Mouse (Mus musculus): ENCODE measurements around the gene Actl11. TPM values are rescaled to one million over a fixed set of nuclear protein-coding genes. Genes with fewer than 3 reads are reported as not detected.

Gene Actl11
- polyA plus RNA-seq, 1 experiment from 2014 or later, result not detected

DNA sequence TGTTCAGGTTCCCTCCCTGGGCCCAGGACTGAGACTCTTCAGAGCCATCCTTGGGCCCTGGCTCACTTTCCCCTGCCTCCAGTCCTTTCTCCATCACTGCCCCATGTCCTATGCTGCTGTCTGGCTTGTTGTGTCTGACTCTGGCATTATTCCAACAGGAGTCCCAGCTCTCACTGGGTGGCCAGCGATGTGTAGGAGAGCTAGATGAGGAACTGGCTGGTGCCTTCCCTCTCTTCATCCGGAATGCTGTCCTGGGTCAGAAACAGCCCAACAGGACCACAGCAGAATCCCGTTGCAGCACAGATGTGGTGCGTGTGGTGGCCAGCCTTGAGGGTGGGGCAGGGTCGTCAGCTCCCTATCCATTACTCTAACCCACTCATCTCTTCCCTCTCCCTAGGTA is 42.0 kb downstream of the Actl11 start:
- H3K27ac ChIP-seq, result no peak overlapping the region
- WGBS, result 91% methylated on average over 5 of the region's 5 CpGs
- no peaks in the 10 kb centered on the region for H3K9me3 ChIP-seq
- no peaks in the 10 kb centered on the region; the same call in 1 of the 2 replicates for H3K4me1 ChIP-seq
- no peaks in the 10 kb centered on the region for H3K27me3 ChIP-seq (ENCODE audit: poor library complexity, severe bottlenecking)
- H3K36me3 ChIP-seq (replicated peaks), result peaks cover 79% of the 10 kb centered on the region
- DNase-seq (ENCODE audit: extremely low spot score, low spot score), result no peak
- no peak overlapping the region for H3K4me3 ChIP-seq

DNA sequence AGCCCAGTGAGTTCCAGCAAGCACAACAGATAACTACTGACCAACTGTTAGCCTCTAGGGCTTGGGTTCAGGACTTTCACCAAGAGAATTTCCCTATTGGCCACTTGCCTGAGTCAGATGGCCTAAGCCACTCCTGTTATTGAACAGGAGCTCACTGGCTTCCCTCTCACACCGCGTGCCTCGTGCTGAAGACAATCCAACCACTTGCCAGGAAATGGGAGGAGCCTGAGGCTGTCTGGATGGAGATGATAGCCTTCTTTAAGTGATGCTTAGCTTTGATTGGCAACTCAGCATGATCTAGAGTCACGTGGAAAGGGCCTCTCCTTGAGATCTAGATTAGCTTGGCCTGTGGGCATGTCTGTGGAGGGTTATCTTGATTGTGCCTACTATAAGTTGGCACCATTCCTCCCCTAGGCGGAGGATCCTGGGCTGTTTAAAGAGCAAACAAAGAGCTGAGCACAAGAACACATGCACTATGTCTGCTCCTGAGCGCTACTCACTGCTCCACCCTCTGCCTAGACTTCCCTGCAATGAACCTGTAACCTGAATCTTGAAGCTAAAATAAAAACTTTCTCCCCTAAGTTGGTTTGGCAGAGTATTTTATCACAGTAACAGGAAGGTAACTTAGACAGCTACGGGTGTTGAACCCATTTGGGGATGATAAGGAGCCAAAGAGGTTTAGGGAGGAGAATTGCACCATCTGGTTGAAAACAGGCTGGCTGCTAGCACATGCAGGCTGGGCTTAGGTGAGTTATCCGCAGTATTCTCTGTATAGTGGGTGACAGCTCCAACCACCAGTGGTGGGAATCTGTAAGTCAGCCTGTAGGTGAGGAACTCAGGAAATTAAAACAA is 43.6 kb downstream of the Actl11 start:
- H3K36me3 ChIP-seq (replicated peaks), result peaks cover 63% of the 10 kb centered on the region
- H3K4me1 ChIP-seq, result no peaks in the 10 kb centered on the region; the same call in none of the 2 replicates
- H3K27me3 ChIP-seq (ENCODE audit: poor library complexity, severe bottlenecking), result no peaks in the 10 kb centered on the region
- no peak for DNase-seq (ENCODE audit: extremely low spot score, low spot score)
- H3K27ac ChIP-seq, result 0 out of 2 replicates have a peak overlapping the region, but pooled peaks have one; percentile 12
- 86% methylated on average over 8 of the region's 8 CpGs for WGBS
- no peak overlapping the region for H3K4me3 ChIP-seq
- H3K9me3 ChIP-seq, result no peaks in the 10 kb centered on the region

- H3K36me3 ChIP-seq (replicated peaks), result peaks cover 39% of the 10 kb centered on the region
- H3K4me3 ChIP-seq, result no peak overlapping the region
- 85% methylated on average over 10 of the region's 10 CpGs for WGBS
- peaks cover 3% of the 10 kb centered on the region for H3K4me1 ChIP-seq
- no peak overlapping the region for H3K27ac ChIP-seq
- DNase-seq (ENCODE audit: extremely low spot score, low spot score), result no peak
- H3K27me3 ChIP-seq (ENCODE audit: poor library complexity, severe bottlenecking), result no peaks in the 10 kb centered on the region
- H3K9me3 ChIP-seq, result no peaks in the 10 kb centered on the region
Measured at GRCm38 (mm10) chr9:107974491-107975171, 46.4 kb downstream of the Actl11 start.

- H3K36me3 ChIP-seq (replicated peaks), result peaks cover 28% of the 10 kb centered on the region
- no peaks in the 10 kb centered on the region for H3K27me3 ChIP-seq (ENCODE audit: poor library complexity, severe bottlenecking)
- H3K27ac ChIP-seq, result peak within 1 kb of the TSS; percentile 54
- peak within 1 kb of the TSS; percentile 29 for H3K4me3 ChIP-seq
- DNase-seq (ENCODE audit: extremely low spot score, low spot score), result no peak
- H3K9me3 ChIP-seq, result no peaks in the 10 kb centered on the region
- WGBS, result 74% methylated on average over 12 of the region's 12 CpGs
- H3K4me1 ChIP-seq, result peaks cover 6% of the 10 kb centered on the region
Measured at GRCm38 (mm10) chr9:107975399-107976386, 47.4 kb downstream of the Actl11 start, which contains the start of gene Uba7. Gene Uba7 (plus strand): TSS chr9:107975505.

DNA sequence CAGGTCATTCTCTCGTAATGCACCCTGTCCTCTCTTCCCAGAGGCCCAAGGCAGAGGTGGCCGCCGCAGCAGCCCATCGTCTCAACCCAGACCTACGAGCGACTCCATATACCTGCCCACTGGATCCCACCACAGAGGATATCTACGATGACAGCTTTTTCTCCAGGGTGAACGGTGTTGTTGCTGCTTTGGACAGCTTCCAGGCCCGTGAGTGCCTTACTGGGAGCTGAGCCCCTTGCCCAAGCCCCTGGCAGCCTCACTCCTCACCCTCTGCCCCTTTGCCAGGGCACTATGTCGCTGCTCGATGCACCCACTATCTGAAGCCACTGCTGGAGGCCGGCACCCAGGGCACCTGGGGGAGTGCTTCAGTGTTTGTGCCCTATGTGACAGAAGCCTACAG is 50.5 kb downstream of the Actl11 start:
- H3K27ac ChIP-seq, result peak overlapping the region; percentile 17
- peaks cover 38% of the 10 kb centered on the region for H3K4me1 ChIP-seq
- peaks cover 11% of the 10 kb centered on the region for H3K27me3 ChIP-seq (ENCODE audit: poor library complexity, severe bottlenecking)
- DNase-seq (ENCODE audit: extremely low spot score, low spot score), result no peak
- H3K36me3 ChIP-seq (replicated peaks), result no peaks in the 10 kb centered on the region
- 89% methylated on average over 12 of the region's 12 CpGs for WGBS
- no peaks in the 10 kb centered on the region for H3K9me3 ChIP-seq
- no peak overlapping the region for H3K4me3 ChIP-seq

Other genes starting within 250 kb of the Actl11 start
- gene Gnat1, start 248.8 kb upstream of the Actl11 start, polyA plus RNA-seq (2016; fragmentation: Nextera tagmentation; extraction: Ambion mirVana), result 3.9 and 4.1 TPM in 2 replicates
- 10.0 and 11.2 TPM in 2 replicates for gene Sema3f, start 218.0 kb upstream of the Actl11 start, polyA plus RNA-seq (2016; fragmentation: Nextera tagmentation; extraction: Ambion mirVana)
- 185 and 192 TPM in 2 replicates for gene Rbm5, start 157.5 kb upstream of the Actl11 start, polyA plus RNA-seq (2016; fragmentation: Nextera tagmentation; extraction: Ambion mirVana)
- 112 and 114 TPM in 2 replicates for gene Rbm6, start 55.2 kb upstream of the Actl11 start, polyA plus RNA-seq (2016; fragmentation: Nextera tagmentation; extraction: Ambion mirVana)
- gene Mon1a, start 40.3 kb upstream of the Actl11 start, polyA plus RNA-seq (2016; fragmentation: Nextera tagmentation; extraction: Ambion mirVana), result 12.2 and 12.5 TPM in 2 replicates
- 0.49 and 0.60 TPM in 2 replicates for gene Mst1r, start 21.6 kb upstream of the Actl11 start, polyA plus RNA-seq (2016; fragmentation: Nextera tagmentation; extraction: Ambion mirVana)
- gene Camkv, start 7.2 kb downstream of the Actl11 start, polyA plus RNA-seq (2016; fragmentation: Nextera tagmentation; extraction: Ambion mirVana), result 17.5 and 18.6 TPM in 2 replicates
- gene Traip, start 21.7 kb downstream of the Actl11 start, polyA plus RNA-seq (2016; fragmentation: Nextera tagmentation; extraction: Ambion mirVana), result 40.8 and 46.3 TPM in 2 replicates
- gene Uba7, start 47.0 kb downstream of the Actl11 start, polyA plus RNA-seq (2016; fragmentation: Nextera tagmentation; extraction: Ambion mirVana), result 6.8 and 10.0 TPM in 2 replicates
- 0.92 and 1.4 TPM in 2 replicates for gene Gm20661, start 54.6 kb downstream of the Actl11 start, polyA plus RNA-seq (2016; fragmentation: Nextera tagmentation; extraction: Ambion mirVana)
- gene Inka1, start 57.4 kb downstream of the Actl11 start, polyA plus RNA-seq (2016; fragmentation: Nextera tagmentation; extraction: Ambion mirVana), result 35.0 TPM in 2 replicates
- 1.7 and 2.7 TPM in 2 replicates for gene Cdhr4, start 64.0 kb downstream of the Actl11 start, polyA plus RNA-seq (2016; fragmentation: Nextera tagmentation; extraction: Ambion mirVana)
- gene Gm20662, start 67.9 kb downstream of the Actl11 start, polyA plus RNA-seq (2016; fragmentation: Nextera tagmentation; extraction: Ambion mirVana), result not detected in 2 replicates
- 50.8 and 53.0 TPM in 2 replicates for gene Ip6k1, start 74.0 kb downstream of the Actl11 start, polyA plus RNA-seq (2016; fragmentation: Nextera tagmentation; extraction: Ambion mirVana)
- gene Gmppb, start 120.8 kb downstream of the Actl11 start, polyA plus RNA-seq (2016; fragmentation: Nextera tagmentation; extraction: Ambion mirVana), result 25.5 and 27.9 TPM in 2 replicates
- gene Amigo3, start 124.7 kb downstream of the Actl11 start, polyA plus RNA-seq (2016; fragmentation: Nextera tagmentation; extraction: Ambion mirVana), result 2.3 and 3.4 TPM in 2 replicates
- gene Mst1, start 152.0 kb downstream of the Actl11 start, polyA plus RNA-seq (2016; fragmentation: Nextera tagmentation; extraction: Ambion mirVana), result 0.73 and 0.81 TPM in 2 replicates
- gene Rnf123, start 154.9 kb downstream of the Actl11 start, polyA plus RNA-seq (2016; fragmentation: Nextera tagmentation; extraction: Ambion mirVana), result 32.8 and 36.2 TPM in 2 replicates
- 74.1 and 79.4 TPM in 2 replicates for gene Apeh, start 166.1 kb downstream of the Actl11 start, polyA plus RNA-seq (2016; fragmentation: Nextera tagmentation; extraction: Ambion mirVana)